9 mouse cellular contexts compared by ENCODE assay signal in the genomic region with DNA sequence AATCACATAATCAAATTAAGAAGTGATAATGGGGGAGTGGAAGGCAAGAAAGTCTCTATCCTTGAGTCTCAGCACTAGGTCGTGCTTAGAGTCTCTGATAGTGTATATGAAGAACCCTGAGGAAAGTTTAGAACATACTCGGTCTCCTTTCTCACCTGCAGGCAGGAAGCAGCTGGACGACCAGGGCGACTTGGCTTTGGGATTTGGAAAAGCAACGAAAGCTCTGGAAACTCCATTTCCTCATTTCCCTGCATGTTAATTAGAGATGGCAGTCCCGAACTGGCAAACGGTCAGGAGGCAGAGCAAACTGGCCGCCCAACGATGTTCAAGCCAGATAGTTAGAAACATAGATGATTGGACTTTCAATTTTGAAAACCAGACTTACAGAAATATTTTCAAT.
DNase-seq lines count a peak whose midpoint lies in the region; ATAC-seq and TF ChIP-seq lines count a peak whose summit lies in the region.
"Had no signal": no experiment of that assay in that cellular context is flagged by ENCODE, and none has a peak within 500 bp of the region (broad histone marks: within the 10 kb centered on the region; RNA-seq: fewer than 3 reads in every experiment).

No protein-coding gene starts in this region.

- H3K4me3 ChIP-seq in layer of hippocampus, adult 2 months, result peak overlapping the region; percentile 64
- H3K4me3 ChIP-seq in embryonic facial prominence, embryonic 15.5 days (replicated peaks), result peak overlapping the region; percentile 49
- peak overlapping the region; percentile 44 for H3K4me3 ChIP-seq in intestine, embryonic 14.5 days (ENCODE audit: low read depth, low read length)
- H3K4me3 ChIP-seq in midbrain, embryonic 16.5 days (ENCODE audit: low read depth, low read length), result peak overlapping the region; percentile 48

- no peaks in the 10 kb centered on the region for H3K36me3 ChIP-seq in embryonic facial prominence, embryonic 15.5 days
- H3K36me3 ChIP-seq in intestine, embryonic 14.5 days (ENCODE audit: control insufficient read depth, insufficient read depth, low read length), result no peaks in the 10 kb centered on the region
- H3K36me3 ChIP-seq in midbrain, embryonic 16.5 days (ENCODE audit: control insufficient read depth, insufficient read depth, low read length), result no peaks in the 10 kb centered on the region
- H3K36me3 ChIP-seq: G1E had no signal

- H3K27me3 ChIP-seq in embryonic facial prominence, embryonic 15.5 days, result no peaks in the 10 kb centered on the region
- peaks cover 21% of the 10 kb centered on the region for H3K27me3 ChIP-seq in intestine, embryonic 14.5 days (replicated peaks; ENCODE audit: control insufficient read depth, insufficient read depth, low read length)
- H3K27me3 ChIP-seq in midbrain, embryonic 16.5 days (ENCODE audit: control insufficient read depth, insufficient read depth, low read depth, low read length), result peaks cover 20% of the 10 kb centered on the region

- no peak for ATAC-seq in embryonic facial prominence, embryonic 15.5 days (ENCODE audit: insufficient number of reproducible peaks, low FRiP score, low TSS enrichment, low read depth)
- ATAC-seq in intestine, embryonic 14.5 days (replicated peaks; ENCODE audit: low FRiP score, low TSS enrichment, low read depth), result no peak
- no peak for ATAC-seq in midbrain, embryonic 16.5 days

- DNase-seq in layer of hippocampus, adult 2 months (ENCODE audit: low spot score in 2 of 2), result no peak
- DNase-seq in layer of hippocampus, adult 18-20 months (ENCODE audit: low spot score in 2 of 2), result no peak
- DNase-seq in intestine, embryonic 14.5 days (ENCODE audit: low spot score), result no peak
- no peak for DNase-seq in T-cell, adult 2 months (ENCODE audit: low spot score)
- no peak for DNase-seq in gastrocnemius, postnatal 4 days (ENCODE audit: low spot score in 2 of 2)
- no peak for DNase-seq in ovary, postnatal 10 days (ENCODE audit: low spot score)

- peak overlapping the region; percentile 76; the same call in 1 of the 2 replicates for H3K27ac ChIP-seq in layer of hippocampus, adult 2 months
- no peak overlapping the region for H3K27ac ChIP-seq in embryonic facial prominence, embryonic 15.5 days (replicated peaks)
- H3K27ac ChIP-seq in intestine, embryonic 14.5 days (ENCODE audit: low read depth), result no peak overlapping the region
- no peak overlapping the region for H3K27ac ChIP-seq in midbrain, embryonic 16.5 days (ENCODE audit: low read length)

- WGBS in embryonic facial prominence, embryonic 15.5 days, result 12% methylated on average over 9 of the region's 9 CpGs
- 21% methylated on average over 9 of the region's 9 CpGs for WGBS in intestine, embryonic 14.5 days
- 6% methylated on average over 9 of the region's 9 CpGs for WGBS in midbrain, embryonic 16.5 days

- H3K4me1 ChIP-seq in embryonic facial prominence, embryonic 15.5 days, result peaks cover 18% of the 10 kb centered on the region
- H3K4me1 ChIP-seq in intestine, embryonic 14.5 days (replicated peaks; ENCODE audit: control insufficient read depth, insufficient read depth, low read length), result peaks cover 10% of the 10 kb centered on the region; the same call in 1 of the 2 replicates
- 0 out of 2 replicates have a peak, but pooled peaks cover 5% of the 10 kb centered on the region for H3K4me1 ChIP-seq in midbrain, embryonic 16.5 days (ENCODE audit: control insufficient read depth, insufficient read depth, low read length)

- H3K9ac ChIP-seq in embryonic facial prominence, embryonic 15.5 days, result peak overlapping the region; percentile 39; the same call in 1 of the 2 replicates
- peak overlapping the region; percentile 55 for H3K9ac ChIP-seq in intestine, embryonic 14.5 days (ENCODE audit: low read length)
- peak overlapping the region; percentile 60; the same call in 1 of the 2 replicates for H3K9ac ChIP-seq in midbrain, embryonic 16.5 days (ENCODE audit: low read depth, low read length)

- no peak for TF ChIP-seq CTCF in layer of hippocampus, adult 2 months (conservative IDR thresholded peaks at IDR 0.05)

- H3K4me2 ChIP-seq in embryonic facial prominence, embryonic 15.5 days (replicated peaks), result peak overlapping the region; percentile 77
- H3K4me2 ChIP-seq in intestine, embryonic 14.5 days (ENCODE audit: low read length), result peak overlapping the region; percentile 76
- peak overlapping the region; percentile 80 for H3K4me2 ChIP-seq in midbrain, embryonic 16.5 days (ENCODE audit: low read length)

- no peaks in the 10 kb centered on the region for H3K9me3 ChIP-seq in embryonic facial prominence, embryonic 15.5 days (replicated peaks)
- no peaks in the 10 kb centered on the region for H3K9me3 ChIP-seq in intestine, embryonic 14.5 days (ENCODE audit: control insufficient read depth, low read length)
- H3K9me3 ChIP-seq in midbrain, embryonic 16.5 days (replicated peaks; ENCODE audit: control insufficient read depth, low read length, poor library complexity, severe bottlenecking), result no peaks in the 10 kb centered on the region
- H3K9me3 ChIP-seq: G1E had no signal
